ENCODE assay signal across 33 mouse cellular contexts in the genomic region with DNA sequence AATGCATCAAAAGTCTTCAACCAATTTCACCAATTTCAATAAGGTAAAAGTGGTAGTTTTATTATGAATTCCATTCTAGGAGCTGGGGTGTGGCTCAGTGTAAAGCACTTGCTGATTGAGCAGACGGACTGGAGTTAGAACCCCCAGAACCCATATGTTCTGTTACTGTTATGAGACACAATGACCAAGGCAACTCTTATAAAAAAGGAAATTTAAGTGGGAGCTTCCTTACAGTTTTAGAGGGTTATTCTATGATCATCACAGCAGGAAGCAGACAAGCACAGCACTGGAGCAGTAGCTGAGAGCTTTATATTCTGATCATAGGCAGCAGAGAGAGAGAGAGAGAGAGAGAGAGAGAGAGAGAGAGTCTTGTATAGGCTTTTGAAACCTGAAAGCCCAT.
"Had no signal": no experiment of that assay in that cellular context is flagged by ENCODE, and none has a peak within 500 bp of the region (broad histone marks: within the 10 kb centered on the region; RNA-seq: fewer than 3 reads in every experiment).

No protein-coding gene starts in this region.

- H3K27me3 ChIP-seq: heart, embryonic 13.5 days; heart, embryonic 15.5 days; hindbrain, embryonic 15.5 days; intestine, embryonic 15.5 days; kidney, embryonic 15.5 days had no signal

- H3K4me1 ChIP-seq: heart, embryonic 15.5 days; hindbrain, embryonic 15.5 days; intestine, embryonic 15.5 days had no signal

- H3K27ac ChIP-seq: heart, embryonic 10.5 days; heart, embryonic 13.5 days; heart, embryonic 15.5 days; hindbrain, embryonic 10.5 days; hindbrain, embryonic 13.5 days; hindbrain, embryonic 14.5 days; hindbrain, embryonic 15.5 days; hindbrain, postnatal 0 days; intestine, embryonic 15.5 days; kidney, embryonic 15.5 days; kidney, postnatal 0 days; layer of hippocampus, adult 2 months; left cerebral cortex, adult 2 months had no signal

- ATAC-seq: hindbrain, embryonic 16.5 days; hindbrain, postnatal 0 days; inflammation-experienced regulatory T-cells, adult 6 months; intestine, embryonic 15.5 days; intestine, embryonic 16.5 days; intestine, postnatal 0 days had no signal

- DNase-seq: heart, postnatal 10 days; heart, postnatal 14 days; heart, postnatal 36 days; heart, postnatal 4 days; kidney, adult 11 months; kidney, adult 18-20 months; kidney, adult 2 months; kidney, adult 8-10 months; kidney, adult 9 months; kidney, postnatal 10 days; kidney, postnatal 14 days; kidney, postnatal 36 days; kidney, postnatal 4 days; layer of hippocampus, adult 9-11 months; layer of hippocampus, postnatal 36 days had no signal

- H3K9me3 ChIP-seq: heart, embryonic 10.5 days; heart, embryonic 13.5 days; heart, embryonic 15.5 days; hindbrain, embryonic 10.5 days; hindbrain, embryonic 13.5 days; hindbrain, embryonic 15.5 days; intestine, embryonic 15.5 days; kidney, embryonic 15.5 days had no signal

- H3K36me3 ChIP-seq: heart, embryonic 10.5 days; heart, embryonic 13.5 days; heart, embryonic 15.5 days; hindbrain, embryonic 10.5 days; hindbrain, embryonic 13.5 days; hindbrain, embryonic 15.5 days; intestine, embryonic 15.5 days; kidney, embryonic 15.5 days had no signal

- H3K9ac ChIP-seq: heart, embryonic 13.5 days; heart, embryonic 15.5 days; hindbrain, embryonic 13.5 days; hindbrain, embryonic 14.5 days; hindbrain, embryonic 15.5 days; intestine, embryonic 15.5 days; kidney, embryonic 15.5 days had no signal

- H3K4me2 ChIP-seq: heart, embryonic 11.5 days; heart, embryonic 13.5 days; heart, embryonic 15.5 days; hindbrain, embryonic 13.5 days; hindbrain, embryonic 14.5 days; hindbrain, embryonic 15.5 days; intestine, embryonic 15.5 days; kidney, embryonic 15.5 days had no signal

- H3K4me3 ChIP-seq: heart, embryonic 10.5 days; heart, embryonic 13.5 days; heart, embryonic 15.5 days; hindbrain, embryonic 10.5 days; hindbrain, embryonic 13.5 days; hindbrain, embryonic 15.5 days; intestine, embryonic 15.5 days; kidney, embryonic 15.5 days; layer of hippocampus, adult 2 months; left cerebral cortex, adult 2 months had no signal
